Mouse (Mus musculus) urinary bladder, postnatal 10 days (tissue): ENCODE data around the gene Glod4.
A peak's percentile ranks its signal among the peaks of the same experiment; 100 is the strongest.
"Not testable (repeated sequence)": the region's sequence is repeated elsewhere in the genome, so short reads cannot be mapped to it uniquely, and the experiment has no call there.

ENCODE experiments used
- DNase-seq: peaks from one replicate; pipeline ENCODE4 v3.0.0; 2022; ENCODE audit warnings: low spot score

Glod4 gene

DNA sequence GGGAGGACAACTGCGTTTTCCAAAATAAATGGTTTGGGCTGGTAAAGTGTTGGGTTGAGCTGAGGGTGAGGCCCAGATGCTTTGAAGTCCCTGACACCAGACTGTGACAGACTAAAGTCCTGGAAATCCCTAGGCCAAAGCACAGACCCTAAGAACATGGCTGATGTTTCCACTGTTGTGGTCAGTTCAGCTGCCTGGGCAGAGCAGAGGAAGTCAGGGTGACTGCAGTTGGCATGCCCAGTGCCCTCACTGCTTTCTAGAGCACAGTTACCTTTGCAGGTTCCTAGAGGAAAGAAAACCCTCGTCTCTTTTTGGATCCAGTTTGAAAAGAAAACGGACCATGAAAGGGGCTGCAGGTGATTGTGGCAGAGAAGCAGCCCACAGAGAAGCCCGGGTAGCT, 13.9 kb upstream of the Glod4 start:
- DNase-seq: no peak

DNA sequence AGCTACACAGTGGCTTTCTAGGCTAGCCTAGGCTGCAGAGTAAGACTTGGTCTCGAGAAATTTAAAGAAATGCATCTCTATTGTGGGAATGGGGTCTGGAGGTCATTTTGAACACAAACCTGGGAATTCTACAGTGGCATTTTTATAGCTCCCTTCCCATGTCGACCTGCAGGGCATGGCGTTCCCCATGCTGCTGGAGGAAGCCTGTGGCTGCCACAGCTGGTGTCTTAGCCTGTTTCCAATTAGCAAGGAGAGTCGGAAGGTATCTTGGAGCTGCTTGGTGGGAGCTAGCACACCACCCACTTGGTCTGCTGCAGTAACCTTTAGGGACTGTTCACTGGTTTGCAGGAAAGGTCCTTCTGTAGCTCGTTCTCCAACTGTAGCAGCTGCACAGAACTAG, 12.6 kb upstream of the Glod4 start:
- DNase-seq: no peak

DNA sequence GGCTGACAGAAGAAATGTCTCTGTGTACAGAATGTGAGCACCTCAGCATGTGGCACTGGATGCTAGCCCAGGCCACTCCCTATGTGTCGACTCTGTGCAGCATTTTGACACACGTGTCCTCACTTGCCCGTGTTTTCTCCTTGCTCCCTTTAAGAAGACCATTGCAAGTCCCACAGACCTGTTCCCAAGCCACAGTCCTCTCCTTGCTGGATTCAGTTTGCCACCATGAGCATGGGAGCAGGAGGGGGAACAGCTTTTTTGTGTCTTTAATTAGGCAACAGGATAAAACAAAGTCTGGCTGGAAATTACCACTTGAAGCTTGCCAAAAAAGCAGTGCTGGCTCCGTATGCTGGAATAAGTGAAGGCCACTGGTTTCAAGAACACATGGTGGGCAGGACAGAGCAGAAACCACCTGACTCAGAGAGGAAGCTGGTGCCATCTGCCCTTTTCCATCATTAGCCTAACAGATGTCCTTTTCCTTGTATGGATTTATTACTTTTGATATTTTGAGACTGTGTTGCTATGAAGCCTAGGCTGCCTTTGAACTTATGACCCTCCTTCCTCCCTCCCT, 12.0 kb upstream of the Glod4 start:
- no peak for DNase-seq

DNA sequence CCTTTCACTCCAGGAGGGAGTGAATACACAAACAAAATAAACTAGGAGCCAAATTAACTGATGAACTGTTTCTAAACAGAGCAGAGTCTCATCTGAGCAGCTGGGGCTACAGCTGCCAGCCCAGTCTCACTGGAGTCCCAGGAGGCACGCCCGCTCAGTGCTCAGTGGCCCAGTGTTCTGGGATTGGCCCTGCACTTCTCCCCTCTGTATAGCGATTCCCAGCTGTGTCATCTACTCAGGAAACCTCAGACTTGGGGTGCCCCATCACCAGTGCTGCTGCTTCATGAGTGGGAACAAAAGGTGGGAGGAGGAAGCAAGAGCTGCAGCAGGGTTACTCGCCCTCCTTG, 10.4 kb upstream of the Glod4 start:
- no peak for DNase-seq

DNA sequence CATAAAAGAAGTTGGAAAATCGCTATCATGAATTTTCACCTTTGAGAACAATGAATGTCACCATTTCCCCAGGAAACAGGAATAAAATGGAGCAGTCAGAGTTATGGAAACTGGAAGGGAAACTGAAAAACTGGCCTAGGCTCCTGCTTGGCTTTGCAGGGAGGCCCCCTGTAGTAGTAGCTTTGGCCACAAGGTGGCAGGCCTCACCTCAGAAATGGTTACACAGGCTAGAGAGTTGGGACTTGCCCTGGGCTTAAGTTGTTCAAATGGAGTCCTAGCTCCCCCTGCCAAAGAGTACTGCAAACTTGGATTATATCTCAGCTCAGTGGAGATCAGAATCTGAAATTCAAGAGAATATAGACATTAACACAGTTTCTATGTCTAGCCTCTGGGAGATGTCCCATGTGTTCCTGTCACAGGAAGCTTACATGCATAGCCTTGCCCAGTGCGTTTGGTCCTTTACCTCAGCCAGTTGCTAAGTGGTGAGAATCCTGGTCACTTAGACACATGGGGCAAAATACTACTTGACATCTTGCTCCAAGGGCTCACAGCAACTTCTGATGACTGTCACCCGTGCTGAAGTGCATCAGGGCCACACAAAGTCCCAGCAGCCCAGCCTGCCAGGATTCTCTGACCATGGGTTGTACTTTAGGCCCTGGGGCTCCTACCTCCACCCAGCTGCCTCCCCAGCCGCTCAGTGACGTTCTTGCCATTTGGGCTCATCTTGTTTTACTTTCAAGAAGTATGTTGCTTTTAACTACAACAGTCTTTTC, 9.8 kb upstream of the Glod4 start:
- DNase-seq: no peak

DNA sequence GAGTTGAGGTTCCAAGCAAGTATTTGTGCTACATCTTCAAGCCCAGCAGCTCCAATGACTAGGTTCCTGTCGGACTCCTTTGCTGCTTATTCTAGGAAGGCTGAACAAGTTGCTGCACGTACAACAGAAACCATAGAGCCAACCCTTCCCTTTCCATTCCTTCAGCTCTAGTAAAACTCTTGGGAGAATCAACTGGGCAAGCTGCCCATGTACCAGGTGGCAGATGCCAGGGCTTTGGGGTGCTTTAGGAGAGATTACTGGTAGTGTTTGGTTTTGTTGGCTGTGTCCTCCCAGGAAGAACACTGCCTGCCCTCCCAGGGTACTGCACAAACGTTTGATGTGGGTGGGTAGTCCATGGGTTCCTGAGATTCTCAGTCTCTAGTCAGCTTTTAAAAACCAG, 8.5 kb upstream of the Glod4 start:
- no peak for DNase-seq

DNA sequence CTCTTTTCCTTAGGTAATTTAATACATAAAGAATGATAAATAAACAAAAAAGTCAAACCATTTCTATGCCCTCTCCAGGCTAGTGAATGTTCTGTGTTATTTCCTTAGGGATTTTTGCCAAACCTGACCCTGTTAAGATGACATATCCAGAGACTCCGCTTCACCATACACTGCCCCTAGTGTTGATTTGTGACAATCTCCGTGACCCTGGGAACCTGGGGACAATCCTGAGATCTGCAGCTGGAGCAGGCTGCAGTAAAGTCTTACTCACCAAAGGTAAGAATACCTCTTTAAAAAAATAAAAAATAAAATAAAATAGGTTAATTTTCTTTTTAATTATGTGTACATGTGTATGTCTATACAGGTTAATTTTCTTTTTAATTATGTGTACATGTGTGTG, 3.7 kb upstream of the Glod4 start:
- no peak for DNase-seq

DNA sequence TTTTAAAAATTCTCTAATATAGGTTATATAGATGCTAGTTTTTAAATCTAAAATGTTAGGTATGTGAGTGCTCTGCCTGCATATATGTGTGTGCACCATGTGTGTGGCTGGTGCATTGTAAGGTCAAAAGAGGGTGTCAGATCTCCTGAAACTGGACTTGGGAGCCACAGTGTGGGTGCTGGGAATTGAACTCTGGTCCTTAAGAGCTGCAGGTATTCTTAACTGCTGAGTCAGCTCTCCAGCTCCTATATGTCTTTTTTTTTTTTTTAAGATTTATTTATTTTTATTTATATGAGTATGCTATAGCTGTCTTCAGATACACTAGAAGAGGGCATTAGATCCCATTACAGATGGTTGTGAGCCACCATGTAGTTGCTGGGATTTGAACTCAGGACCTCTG, 2.9 kb upstream of the Glod4 start:
- no peak for DNase-seq

DNA sequence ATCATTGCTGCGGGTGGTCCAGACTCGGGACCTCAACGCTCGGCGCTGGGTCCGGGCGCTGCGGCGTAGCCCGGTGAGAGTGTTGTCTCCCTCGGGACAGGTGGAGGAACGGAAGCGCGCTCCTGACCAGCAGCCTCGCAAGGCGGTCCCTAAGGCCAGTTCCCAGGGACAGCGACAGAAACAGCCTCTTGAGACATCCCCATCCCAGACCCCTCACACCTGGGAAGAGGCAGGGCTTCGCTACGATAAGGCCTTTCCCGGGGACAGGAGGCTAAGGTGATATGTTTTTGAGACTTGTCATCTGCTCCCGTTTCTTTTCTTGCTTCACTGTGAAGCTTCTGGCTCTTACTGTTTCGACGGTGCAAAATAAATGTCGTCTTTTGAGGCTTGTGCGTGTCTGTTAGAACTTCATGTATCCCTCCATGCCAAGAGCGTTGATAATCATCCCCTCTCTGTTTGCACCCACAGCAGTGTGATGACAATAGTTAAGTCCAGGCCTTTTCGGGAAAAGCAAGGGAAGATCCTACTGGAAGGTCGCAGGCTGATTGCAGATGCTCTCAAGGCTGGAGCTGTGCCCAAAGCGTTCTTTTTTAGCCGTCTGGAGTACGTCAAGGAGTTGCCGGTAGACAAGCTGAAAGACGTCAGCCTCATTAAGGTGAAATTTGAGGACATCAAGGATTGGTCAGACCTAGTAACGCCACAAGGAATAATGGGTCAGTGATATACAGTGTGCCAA, 454 bp upstream of the Glod4 start:
- no peak for DNase-seq

DNA sequence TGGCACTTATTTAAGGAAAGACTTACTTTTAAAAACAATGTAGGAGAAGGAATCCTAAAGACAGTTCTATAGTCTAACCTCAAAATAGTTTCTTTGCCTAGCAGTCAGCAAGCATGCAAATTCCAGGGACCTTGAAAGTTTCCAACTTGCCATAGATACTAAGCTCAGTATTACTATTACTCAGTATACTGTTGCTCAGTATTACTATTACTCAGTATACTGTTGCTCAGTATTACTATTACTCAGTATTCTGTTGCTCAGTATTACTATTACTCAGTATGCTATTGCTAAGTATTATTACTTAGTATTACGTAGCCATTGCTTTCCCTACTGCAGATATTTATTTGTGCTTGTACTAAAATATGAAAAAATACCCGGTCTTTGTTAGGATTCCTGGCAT, 3.8 kb downstream of the Glod4 start:
- DNase-seq: no peak

DNA sequence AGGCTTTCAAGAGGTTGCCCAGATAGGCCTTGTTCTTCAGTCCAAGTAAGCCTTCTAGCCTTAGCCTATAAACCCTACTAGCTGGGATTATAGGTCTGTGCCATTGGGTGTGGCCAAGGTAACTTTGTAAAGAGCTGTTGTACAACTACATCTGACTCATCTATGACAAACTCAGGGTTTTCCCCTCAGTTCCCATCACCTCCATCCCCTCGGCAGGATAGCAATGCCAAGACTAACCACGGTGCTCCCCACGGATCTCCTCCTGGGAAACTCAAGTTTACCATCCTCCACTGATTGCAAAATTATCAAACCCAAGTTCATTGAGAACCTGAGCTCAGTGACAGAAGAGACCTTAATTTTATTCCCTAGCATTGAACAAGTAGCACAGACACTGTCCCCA, 7.4 kb downstream of the Glod4 start:
- DNase-seq: no peak

DNA sequence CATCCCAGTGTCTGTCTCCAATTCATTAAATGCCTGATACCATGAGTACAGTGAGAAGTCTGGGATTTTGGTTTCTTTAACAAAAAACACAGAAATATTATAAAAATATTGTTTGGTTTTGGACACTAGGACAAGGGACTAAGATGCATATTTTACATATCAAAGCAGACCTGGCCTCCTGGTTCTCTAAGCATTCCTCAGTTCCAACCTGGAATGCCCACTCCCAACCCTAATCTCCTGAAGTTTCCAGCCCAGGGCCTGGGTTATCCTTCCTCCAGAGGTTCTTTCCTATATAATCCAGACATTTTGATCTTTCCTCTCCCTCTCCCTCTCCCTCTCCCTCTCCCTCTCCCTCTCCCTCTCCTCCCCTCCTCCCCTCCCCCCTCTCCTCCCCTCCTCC, 18.5 kb downstream of the Glod4 start:
- no peak for DNase-seq

DNA sequence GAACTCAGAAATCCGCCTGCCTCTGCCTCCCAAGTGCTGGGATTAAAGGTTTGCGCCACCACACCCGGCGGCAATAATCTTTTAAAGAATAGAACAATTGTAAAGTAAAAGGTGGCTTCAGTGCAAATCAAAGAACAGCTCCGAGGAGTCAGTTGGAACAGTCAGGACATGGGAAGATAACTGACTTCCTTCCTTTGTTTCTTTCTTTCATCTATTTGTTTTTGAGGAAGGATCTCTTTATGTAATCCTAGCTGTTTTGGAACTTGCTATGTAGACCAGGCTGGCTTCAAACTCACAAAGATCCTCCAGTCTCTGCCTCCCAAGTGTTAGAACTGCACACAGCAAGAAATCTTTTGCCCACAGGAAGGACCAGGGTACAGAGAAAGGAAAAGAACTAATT, 18.9 kb downstream of the Glod4 start:
- DNase-seq: no peak

DNA sequence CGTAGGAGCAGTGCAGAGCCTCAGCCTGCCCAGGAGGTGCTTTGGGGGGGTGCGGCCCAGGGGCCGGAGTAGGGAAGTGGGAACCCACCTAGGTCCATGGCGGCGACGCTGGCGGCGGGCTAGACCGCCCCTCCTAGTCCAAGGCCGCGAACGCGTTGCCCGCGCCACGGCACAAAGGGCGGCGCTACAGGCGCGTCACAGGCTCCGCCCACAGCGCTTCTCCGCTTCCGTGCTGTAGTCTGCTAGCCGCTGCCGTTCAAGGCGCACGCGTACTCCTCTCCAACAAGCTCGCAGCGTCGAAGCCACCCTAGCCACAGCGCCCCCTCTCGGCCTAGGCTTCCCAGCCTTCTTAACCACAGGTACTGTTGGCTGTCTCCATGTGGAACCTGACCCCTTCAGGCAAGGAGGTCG, 26.1 kb downstream of the Glod4 start, which contains the start of the genes Dbil5 and Gemin4:
Gene Dbil5, plus strand, starts transcription at position 219 of the 411 bp plus-strand sequence.
Gene Gemin4, minus strand, starts transcription at position 275 of the 411 bp plus-strand sequence.
- DNase-seq: peak; percentile 90

DNA sequence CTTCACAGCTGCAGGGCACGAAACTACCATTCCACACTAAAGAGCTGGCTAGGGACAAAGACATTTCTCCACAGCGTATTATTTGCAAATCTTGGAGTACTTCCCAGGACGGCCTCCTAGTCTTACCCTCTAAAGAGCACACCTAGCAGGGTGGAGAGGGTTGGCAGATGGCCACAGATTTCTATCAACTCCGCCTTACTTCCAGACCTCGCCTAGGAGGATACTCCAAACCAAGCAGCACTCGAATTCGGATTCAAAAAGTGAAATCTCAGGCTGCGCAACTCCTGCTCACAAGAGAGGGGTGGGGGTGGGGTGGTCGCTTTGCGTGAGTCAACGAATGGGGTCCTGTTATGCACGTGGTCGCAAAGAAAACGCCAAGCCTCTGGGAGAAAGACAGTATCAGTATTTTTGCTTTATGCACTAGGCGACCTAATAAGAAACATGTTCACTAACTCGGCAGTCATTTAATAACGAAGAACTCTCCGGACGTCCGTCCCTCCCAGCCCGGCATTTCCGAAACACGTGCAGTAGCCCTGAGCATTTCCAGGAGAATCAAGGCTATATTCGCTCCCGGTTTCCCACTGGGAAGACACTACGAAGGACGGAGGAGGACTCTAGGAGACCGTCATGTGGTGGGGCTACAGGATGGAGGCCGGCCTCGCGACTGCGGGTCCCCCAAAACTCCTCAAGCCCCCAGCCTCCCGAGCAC, 26.7 kb downstream of the Glod4 start:
- no peak for DNase-seq

DNA sequence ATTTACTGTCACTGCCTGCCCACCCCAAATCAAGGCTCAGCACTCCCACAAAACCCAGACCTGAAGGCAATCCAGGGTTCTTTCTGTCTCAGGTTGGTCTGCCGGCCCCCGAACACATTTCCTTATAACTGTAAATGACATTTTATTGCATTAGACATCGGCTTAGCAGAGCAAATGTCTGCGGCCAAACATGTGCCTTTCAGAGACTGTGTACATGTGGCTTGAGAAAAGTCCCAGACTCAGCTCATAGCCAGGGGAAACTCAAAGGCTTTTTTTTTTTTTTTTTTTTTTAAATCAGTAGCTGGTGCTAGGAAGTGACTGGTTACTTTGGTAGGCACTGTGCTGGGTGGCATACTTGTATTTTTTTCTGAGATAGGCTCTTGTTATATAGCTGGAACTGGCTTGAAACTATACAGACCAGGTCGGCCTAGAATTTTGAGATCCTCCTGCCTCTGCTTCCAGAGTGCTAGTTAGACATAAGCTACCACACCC, 27.4 kb downstream of the Glod4 start:
- DNase-seq: no peak

DNA sequence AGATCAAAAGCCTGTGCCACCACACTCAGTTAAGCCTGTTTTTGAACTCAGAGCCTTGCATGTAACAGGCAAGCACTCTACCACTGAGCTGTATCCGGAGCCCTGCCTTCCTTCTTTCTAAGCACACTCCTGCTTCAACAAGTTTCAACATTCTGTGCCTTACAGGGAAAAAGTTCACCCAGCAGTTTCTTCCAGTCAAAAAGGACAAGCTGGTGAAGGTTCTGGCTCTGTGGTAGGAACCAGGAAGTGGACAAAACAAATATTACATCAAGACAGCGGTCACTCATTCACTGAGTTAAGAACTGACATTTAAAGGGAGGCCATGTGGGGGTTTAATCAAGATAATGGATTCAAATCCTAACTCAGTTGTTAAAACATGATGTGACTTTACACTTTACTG, 28.5 kb downstream of the Glod4 start:
- no peak for DNase-seq

DNA sequence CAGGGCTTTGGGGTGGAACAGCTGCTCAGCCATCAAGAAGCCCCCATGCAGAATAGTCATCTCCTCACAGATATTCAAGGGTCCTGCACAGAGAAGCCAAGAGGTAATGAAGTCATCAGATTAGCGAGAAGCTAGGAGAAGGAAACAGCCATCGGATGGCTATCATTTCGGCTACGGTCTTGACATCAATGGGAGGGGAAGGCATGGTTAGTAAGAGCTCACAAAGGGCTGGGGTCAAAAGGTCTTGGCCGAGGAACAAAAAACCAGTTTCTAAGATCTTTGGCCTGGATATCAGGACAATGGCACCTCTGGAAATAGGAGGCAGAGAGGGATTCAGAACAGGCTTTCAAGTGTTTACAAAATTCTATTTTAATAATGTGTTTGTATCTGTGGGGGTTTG, 29.7 kb downstream of the Glod4 start:
- no peak for DNase-seq

DNA sequence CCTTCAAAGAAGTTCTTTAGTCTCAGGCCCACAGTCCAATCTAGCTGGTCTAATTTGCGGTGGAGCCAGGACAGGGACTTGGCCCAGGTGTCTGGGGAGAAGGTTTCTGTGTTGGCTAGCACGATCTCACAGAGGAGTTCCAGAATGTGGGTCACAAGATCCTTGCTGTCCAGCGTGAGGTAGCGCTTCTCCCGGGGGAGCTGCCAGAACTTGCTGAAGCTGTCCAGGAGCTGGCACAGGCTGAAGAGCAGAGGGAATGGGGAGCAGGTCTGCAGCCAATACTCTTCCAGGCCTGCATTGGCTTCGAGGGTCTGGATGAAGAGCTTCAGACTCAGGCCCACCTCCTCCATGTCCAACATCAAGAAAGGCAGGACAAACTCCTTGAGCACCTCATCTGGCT, 31.9 kb downstream of the Glod4 start:
- DNase-seq: not testable (repeated sequence)

DNA sequence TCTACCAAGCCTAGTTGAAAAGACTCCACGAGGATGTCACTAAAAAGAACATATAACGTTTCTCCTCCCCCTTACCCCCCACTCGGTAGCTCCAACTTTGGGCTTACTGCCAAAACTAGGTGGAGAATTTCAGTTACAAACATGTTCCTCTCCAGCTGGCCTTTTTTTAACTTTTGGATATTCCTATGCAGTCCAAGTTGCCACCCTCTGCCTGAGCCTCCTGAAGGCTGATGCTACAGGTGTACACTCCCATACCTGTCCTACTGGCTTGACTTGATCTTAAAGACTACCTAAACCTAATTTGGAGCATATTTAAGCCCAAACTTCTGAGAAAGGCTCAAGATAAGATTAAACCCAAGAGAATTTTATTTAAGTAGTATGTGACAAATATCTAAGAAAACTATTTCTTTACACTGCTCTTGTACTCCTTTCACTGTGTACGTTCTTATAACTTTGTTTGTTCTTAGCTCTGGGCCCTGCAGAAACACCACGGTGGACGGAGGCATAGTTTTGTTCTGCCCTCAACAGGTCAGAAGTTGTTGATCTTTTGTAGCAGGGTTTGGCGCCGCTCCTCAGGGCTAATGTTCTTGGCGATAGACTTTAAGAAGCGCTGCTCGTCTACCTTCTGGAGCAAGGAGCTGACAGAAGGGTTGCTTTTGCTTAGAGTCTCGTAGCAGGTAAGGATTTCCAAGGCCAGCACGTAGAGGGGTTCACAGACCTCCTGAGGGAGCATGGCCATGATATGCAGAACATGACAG, 33.1 kb downstream of the Glod4 start:
- no peak for DNase-seq

DNA sequence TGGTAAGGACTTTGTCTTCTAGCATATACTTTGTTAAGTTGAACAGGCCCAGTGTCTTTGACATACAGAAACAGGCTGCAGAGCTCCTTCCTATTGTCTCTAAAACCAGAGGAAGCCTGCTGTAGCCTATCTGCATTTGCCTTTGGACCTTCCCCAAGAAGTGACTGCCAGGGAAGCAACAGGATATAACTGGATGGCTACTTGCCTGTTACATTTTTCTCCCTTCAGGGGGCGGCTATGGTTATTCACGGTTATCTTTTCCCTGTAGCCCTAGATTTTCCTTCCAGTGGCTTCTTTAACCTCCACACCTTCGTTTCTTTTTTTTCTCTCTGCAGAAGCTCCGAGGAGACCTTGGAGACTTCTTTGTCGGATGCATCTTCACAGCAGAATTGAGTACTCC, 36.7 kb downstream of the Glod4 start:
- no peak for DNase-seq
